Mouse (Mus musculus) left cerebral cortex, postnatal 36 days (tissue): ENCODE data around the gene C730034F03Rik. TPM values are rescaled to one million over a fixed set of nuclear protein-coding genes. Genes with fewer than 3 reads are reported as not detected.
A peak's percentile ranks its signal among the peaks of the same experiment; 100 is the strongest.

Experiments
- DNase-seq, 2 experiments: peaks; one replicate each; pipeline ENCODE4 v3.0.0; 2021 to 2022; ENCODE audit warnings: low spot score in 2 of 2, mixed read lengths in 1 of 2
- intact Hi-C: fragments of 180-260 bp; cut with DNase I; formaldehyde crosslinking; loops from one replicate; pipeline ENCODE4 v1.15.1; 2025
- total RNA-seq, 2 experiments: library from RNA; stranded (reverse); gene quantifications; 2 replicates each; pipeline ENCODE4 v1.2.3; 2021

The C730034F03Rik gene
- total RNA-seq: 1 to 10 TPM; 1.7 to 4.1 TPM

DNA sequence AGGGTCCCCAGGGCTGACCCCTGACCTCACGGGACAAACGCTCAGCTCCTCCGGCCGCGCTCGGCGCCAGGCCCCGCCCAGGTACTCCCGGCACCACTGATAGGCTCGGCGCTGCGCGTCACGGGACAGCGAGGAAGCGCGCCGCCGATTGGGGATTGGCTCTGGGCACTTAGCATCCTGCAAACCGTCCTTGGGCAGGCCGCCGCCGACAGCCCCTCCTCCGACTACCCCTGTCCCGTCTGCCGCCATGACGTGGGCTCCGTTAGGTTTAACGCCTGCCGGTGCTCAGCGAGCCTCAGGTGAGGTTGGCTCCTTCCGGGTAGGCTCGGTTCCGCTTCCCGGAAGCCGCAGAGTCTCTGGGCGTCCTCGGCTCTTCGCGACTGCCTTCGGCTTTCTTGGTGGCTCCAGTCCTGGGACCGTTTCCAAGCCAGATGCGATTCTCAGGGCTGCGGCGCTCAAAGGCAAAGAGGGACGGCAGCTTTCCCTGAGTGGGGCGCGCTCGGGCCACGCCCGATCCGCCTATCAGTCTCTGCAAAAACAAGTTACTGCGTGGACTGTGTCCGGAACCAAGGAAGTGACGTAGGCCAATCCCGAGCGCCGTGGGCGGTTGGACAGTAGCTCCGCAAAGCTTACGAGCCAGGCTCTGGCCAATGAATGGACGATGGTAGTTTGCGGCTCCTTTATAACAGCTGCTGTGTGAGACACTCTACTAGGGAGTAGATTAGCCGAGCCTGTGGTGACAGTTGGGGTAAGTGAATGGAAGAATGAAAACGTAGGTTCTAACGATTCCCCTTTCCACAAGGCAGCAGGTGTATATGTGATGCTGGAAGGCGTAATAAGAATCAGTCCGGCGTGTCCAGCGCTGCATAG lies at the start of gene C730034F03Rik, which contains the start of the genes Gm44502 and Chkb:
Gene C730034F03Rik, plus strand, starts transcription at position 238 of the 870 bp plus-strand sequence.
Gene Gm44502, minus strand, starts transcription at position 345 of the 870 bp plus-strand sequence.
Gene Chkb, minus strand, starts transcription at position 557 of the 870 bp plus-strand sequence.
- DNase-seq: peak; percentile 94 to 95
- intact Hi-C loops: loop anchor here (5.0 kb wide), 1 partner anchor 57 kb away; the partner anchor contains the start of gene Sco2

DNA sequence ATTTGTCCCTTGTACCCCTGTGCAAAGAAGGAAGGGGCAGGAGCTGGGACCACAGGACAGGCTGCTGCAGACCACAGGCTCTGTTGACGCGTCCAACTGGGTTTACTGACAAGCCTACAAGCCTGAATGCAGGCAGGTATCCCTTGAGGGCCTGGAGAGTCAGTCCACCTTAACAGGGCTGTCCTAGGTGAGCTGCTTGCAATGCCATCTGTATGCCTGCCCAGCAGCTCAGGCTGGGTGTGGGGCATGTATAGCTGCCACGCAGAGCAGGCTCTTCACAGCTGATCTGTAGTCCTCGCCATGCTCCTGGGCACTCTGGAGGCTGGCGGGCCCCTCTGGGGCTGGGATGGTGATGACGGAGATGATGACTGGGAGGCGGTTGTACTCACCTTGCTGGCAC lies 44.8 kb upstream of the C730034F03Rik start, which contains the start of gene Klhdc7b:
Gene Klhdc7b, plus strand, starts transcription at position 301 of the 400 bp plus-strand sequence.
- intact Hi-C loops: no loop called here
- no peak for DNase-seq

- DNase-seq: no peak
- intact Hi-C loops: no loop called here
Observed at GRCm38 (mm10) chr15:89387127-89387526, 42.3 kb upstream of the C730034F03Rik start.

- DNase-seq: no peak
- intact Hi-C loops: no loop called here
Observed at GRCm38 (mm10) chr15:89390081-89390480, 39.3 kb upstream of the C730034F03Rik start.

GRCm38 (mm10) chr15:89396883-89397282 lies 32.5 kb upstream of the C730034F03Rik start:
- DNase-seq: no peak
- intact Hi-C loops: no loop called here

DNA sequence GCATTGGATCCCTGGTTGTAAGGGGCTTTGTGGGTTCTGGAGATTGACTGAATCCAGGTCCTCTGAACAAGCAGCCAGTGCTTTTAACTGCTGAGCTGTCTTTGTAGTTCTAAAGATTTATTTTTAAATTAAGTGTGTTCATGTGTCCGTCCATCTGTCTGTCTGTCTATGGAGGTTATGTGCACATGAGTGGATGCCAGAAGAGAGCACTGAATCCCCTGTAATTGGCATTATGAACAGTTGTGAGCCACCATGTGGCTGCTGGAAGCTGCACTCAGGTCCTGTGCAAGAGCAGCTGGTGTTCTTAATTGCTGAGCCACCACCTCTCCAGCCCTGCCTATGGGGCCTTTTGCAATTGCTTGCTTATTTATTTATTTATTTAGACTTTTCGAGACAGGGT lies 31.2 kb upstream of the C730034F03Rik start:
- intact Hi-C loops: no loop called here
- no peak for DNase-seq

DNA sequence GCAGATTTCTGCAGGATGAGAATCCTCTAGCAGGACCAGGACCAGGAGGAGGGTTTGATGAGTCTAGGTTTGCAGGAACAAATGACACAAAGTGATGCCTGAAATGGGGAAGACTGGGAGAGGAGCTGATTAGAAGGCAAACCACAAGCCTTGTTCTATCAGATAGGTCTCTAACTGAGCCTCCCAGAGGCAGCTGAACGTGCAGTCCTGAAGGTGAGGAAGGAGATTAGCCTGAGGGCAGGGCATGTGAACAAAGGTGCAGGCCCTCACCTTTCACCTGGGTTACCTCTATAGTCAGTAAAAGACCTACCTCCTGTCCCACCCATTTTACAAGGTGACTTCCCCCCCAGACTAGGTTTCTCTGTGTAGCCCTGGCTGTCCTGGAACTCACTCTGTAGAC lies 29.7 kb upstream of the C730034F03Rik start:
- no peak for DNase-seq
- intact Hi-C loops: no loop called here

DNA sequence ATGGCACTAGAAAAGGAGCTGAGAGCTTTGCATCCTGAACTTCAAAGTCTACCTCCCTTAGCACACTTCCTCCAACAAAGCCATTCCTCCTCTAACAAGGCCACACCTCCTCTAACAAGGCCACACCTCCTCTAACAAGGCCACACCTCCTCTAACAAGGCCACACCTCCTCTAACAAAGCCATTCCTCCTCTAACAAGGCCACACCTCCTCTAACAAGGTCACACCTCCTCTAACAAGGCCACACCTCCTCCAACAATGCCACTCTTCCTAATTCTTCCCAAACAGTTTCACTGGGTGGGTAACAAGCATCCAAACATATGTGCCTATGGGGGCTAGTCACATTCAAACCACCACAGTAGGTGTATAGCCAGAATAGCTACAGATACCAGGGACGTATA lies 26.9 kb upstream of the C730034F03Rik start:
- intact Hi-C loops: no loop called here
- no peak for DNase-seq

GRCm38 (mm10) chr15:89404831-89405623 lies 24.4 kb upstream of the C730034F03Rik start:
- no peak for DNase-seq
- intact Hi-C loops: no loop called here

DNA sequence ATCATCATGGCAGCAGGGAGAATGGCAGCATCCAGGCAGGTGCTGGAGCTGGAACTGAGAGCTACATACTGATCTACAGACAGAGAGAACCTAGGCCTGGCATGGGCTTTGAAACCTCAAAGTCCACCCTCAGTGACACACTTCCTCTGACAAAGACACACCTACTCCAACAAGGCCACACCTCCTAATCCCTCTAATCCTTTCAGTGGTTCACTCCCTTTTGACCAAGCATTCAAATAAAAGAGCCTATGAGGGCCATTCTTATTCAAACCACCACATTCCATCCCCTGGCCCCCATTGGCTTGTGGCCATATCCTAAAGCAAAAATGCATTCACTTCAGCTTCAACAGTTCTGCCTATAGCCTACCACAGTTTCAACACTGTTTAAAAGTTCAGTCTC lies 22.7 kb upstream of the C730034F03Rik start:
- intact Hi-C loops: no loop called here

DNA sequence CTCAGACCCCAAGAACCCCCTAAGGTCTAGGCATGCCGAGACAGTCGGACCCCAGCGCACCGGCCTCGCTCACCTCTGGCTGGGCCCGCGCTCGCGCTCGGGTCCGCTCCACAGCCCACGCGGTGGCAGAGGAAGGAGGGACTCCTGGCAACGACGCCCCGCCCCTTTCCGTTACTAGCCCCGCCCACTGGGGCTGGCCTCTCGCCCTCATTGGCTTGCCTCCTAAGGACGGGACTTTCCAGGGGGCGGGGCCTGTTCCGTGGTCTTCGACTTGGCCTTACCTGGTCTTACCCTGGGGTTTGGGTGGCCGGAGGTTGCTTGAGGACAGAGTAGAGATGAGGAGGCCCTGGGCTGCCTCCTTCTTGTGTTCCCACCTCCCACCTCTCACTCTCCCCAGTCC lies 19.3 kb upstream of the C730034F03Rik start, which contains the start of gene Syce3:
Gene Syce3, minus strand, starts transcription at position 386 of the 400 bp plus-strand sequence.
- intact Hi-C loops: no loop called here

More for the DNA sequence above, 22.7 kb upstream of the C730034F03Rik start:
- no peak for DNase-seq

GRCm38 (mm10) chr15:89415282-89415681 lies 14.1 kb upstream of the C730034F03Rik start:
- intact Hi-C loops: no loop called here
- DNase-seq: no peak

More for the DNA sequence above, 19.3 kb upstream of the C730034F03Rik start, which contains the start of gene Syce3:
- no peak for DNase-seq

DNA sequence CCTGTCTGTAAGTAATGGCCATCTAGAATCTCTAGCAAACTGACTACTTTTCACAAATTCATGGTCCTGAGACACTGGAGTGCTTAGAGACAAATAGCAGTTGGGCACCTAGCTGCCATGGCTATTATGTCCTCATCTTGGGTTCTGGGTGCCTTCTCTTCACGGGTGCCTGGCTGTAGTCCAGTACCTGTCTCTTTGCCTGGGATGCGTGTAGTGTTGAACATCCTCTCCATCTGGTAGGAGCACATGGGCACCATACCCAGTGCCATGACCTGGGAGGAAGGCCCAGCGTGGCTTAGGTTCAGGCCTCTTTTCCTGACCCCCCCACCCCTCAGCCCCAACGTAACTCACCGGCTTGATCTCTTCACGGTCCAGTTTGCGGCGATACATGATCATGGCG lies 7.5 kb upstream of the C730034F03Rik start:
- intact Hi-C loops: no loop called here
- DNase-seq: no peak

DNA sequence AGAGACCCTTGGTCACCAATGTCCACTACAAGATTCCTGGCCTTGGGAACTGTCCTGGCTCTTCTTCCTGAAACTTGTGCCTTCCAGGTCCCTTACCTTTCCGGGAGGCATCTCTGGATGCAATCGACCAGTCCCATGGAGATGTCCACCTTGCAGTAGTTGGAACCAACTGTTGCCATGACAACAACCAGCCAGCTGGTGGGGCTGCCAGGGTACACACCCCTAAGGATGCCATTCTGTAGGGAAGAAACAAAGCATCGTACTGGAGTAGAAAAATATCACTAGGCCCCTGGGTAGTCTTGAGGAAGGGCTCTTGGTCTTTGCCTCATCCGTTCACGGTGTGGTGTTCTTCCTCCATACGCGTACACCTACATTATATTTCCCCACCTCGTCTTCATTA lies 4.8 kb upstream of the C730034F03Rik start:
- intact Hi-C loops: loop anchor here (5.0 kb wide), 1 partner anchor 52 kb away; the partner anchor contains the start of gene Sco2
- no peak for DNase-seq

DNA sequence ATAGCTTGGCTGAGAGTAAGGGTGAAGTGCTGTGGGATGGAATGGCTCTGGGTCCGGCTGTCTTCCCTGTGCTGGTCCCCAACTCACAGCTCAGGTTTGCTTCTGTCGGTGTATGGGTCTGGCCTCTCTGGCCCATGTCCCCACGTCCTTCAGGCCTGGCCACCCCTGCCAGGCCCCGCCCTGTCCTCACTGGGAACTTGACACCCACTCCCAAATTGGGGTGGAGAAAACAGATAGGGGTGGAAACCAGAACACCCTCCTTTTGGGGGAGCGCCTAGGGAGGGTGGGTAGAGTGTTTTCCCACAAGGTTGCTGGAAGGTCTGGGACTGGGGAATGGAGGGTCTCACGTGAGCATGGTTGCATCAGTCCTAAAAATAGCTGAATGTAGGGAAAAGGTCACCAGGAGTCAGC lies 3.7 kb upstream of the C730034F03Rik start, which contains the start of gene Cpt1b:
Gene Cpt1b, minus strand, starts transcription at position 153 of the 411 bp plus-strand sequence.
- DNase-seq: no peak
- intact Hi-C loops: loop anchor here (5.0 kb wide), 1 partner anchor 53 kb away; the partner anchor contains the start of gene Sco2

DNA sequence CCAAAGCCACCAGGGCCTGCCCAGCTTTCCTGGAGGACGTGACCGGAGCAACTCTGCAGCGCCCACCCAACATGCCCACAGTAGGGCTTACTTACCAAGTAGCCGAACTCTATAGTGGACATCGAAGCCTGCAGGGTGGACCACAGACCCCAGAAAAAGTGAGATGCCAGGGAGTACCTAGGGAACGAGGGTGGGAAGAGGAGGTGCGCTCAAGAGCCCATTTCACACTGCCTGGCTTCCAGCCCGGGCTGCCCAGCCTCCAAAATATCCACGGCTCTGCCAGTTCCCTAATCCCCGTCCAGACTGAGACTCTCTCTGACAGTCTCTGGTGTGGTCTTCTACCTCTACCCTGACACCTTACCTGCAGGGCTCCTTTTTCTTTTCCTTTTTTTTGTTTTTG lies 2.7 kb upstream of the C730034F03Rik start:
- intact Hi-C loops: loop anchor here (5.0 kb wide), 1 partner anchor 54 kb away; the partner anchor contains the start of gene Sco2
- no peak for DNase-seq

- intact Hi-C loops: loop anchor here (5.0 kb wide), 1 partner anchor 56 kb away; the partner anchor contains the start of gene Sco2
- no peak for DNase-seq
Observed at GRCm38 (mm10) chr15:89428136-89428790, 1.1 kb upstream of the C730034F03Rik start.

- peak in 1 of 2 experiments; percentile 18 for DNase-seq
- intact Hi-C loops: loop anchor here (5.0 kb wide), 1 partner anchor 57 kb away; the partner anchor contains the start of gene Sco2
Observed at GRCm38 (mm10) chr15:89428821-89429351, 503 bp upstream of the C730034F03Rik start.

DNA sequence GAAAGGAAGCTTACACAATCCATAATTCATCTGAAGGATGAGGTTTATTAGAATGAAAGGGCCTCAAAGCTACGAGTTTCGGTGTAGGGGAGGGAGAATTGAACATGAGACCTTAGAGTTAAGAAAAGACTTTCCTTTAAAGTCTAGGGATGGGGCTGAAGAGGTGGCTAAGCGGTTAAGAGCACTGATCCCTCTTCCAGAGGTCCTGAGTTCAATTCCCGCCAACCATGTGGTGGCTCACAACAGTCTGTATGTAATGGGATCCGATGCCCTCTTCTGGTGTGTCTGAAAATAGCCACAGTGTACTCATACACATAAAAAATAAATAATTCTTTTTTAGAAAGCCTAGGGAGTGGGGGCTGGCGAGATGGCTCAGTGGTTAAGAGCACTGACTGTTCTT lies 952 bp downstream of the C730034F03Rik start:
- intact Hi-C loops: no loop called here
- DNase-seq: no peak
